Mouse (Mus musculus) frontal cortex, adult (tissue): ENCODE data around the gene Samd4.

Source experiments
- ATAC-seq: cut with Nextera tagmentation; 2 replicates; pipeline ENCODE4 v1.9.2; 2017; ENCODE audit warnings: mild to moderate bottlenecking, moderate library complexity, mixed read lengths; ENCODE audit not compliant: low TSS enrichment

The Samd4 gene

GRCm38 (mm10) chr14:46955574-46956043 is 73.0 kb downstream of the Samd4 start:
- ATAC-seq: no peak

GRCm38 (mm10) chr14:46956121-46956520 is 73.5 kb downstream of the Samd4 start:
- no peak for ATAC-seq

GRCm38 (mm10) chr14:46959166-46959721 is 76.6 kb downstream of the Samd4 start:
- no peak for ATAC-seq

GRCm38 (mm10) chr14:46959831-46960230 is 77.2 kb downstream of the Samd4 start:
- ATAC-seq: no peak

GRCm38 (mm10) chr14:46962832-46963231 is 80.2 kb downstream of the Samd4 start:
- no peak for ATAC-seq

- ATAC-seq: no peak
Observed at GRCm38 (mm10) chr14:46964074-46964872, 81.6 kb downstream of the Samd4 start.

GRCm38 (mm10) chr14:46966206-46966605 is 83.6 kb downstream of the Samd4 start:
- ATAC-seq: no peak

GRCm38 (mm10) chr14:46968046-46968445 is 85.4 kb downstream of the Samd4 start:
- no peak for ATAC-seq

GRCm38 (mm10) chr14:46970673-46971072 is 88.0 kb downstream of the Samd4 start:
- ATAC-seq: peak; percentile 61

- ATAC-seq: no peak
Observed at GRCm38 (mm10) chr14:46971802-46972201, 89.1 kb downstream of the Samd4 start.

- ATAC-seq: no peak
Observed at GRCm38 (mm10) chr14:46974874-46975273, 92.2 kb downstream of the Samd4 start.

- ATAC-seq: no peak
Observed at GRCm38 (mm10) chr14:46975969-46976368, 93.3 kb downstream of the Samd4 start.

GRCm38 (mm10) chr14:46976712-46977111 is 94.1 kb downstream of the Samd4 start:
- no peak for ATAC-seq

- ATAC-seq: no peak
Observed at GRCm38 (mm10) chr14:46977660-46978059, 95.0 kb downstream of the Samd4 start.

GRCm38 (mm10) chr14:46979172-46979571 is 96.5 kb downstream of the Samd4 start:
- no peak for ATAC-seq

GRCm38 (mm10) chr14:46980736-46981438 is 98.2 kb downstream of the Samd4 start:
- ATAC-seq: peak; percentile 97

- no peak for ATAC-seq
Observed at GRCm38 (mm10) chr14:46982106-46982505, 99.5 kb downstream of the Samd4 start.

GRCm38 (mm10) chr14:46984542-46985125 is 102.0 kb downstream of the Samd4 start:
- ATAC-seq: no peak

GRCm38 (mm10) chr14:46989694-46990093 is 107.0 kb downstream of the Samd4 start:
- ATAC-seq: peak; percentile 74

- no peak for ATAC-seq
Observed at GRCm38 (mm10) chr14:46990450-46990849, 107.8 kb downstream of the Samd4 start.

GRCm38 (mm10) chr14:46994704-46995103 is 112.0 kb downstream of the Samd4 start:
- no peak for ATAC-seq

GRCm38 (mm10) chr14:46999321-47000025 is 116.8 kb downstream of the Samd4 start:
- peak; percentile 47 for ATAC-seq
